Mouse (Mus musculus): ENCODE results near the gene Efcc1.

The Efcc1 gene

DNA sequence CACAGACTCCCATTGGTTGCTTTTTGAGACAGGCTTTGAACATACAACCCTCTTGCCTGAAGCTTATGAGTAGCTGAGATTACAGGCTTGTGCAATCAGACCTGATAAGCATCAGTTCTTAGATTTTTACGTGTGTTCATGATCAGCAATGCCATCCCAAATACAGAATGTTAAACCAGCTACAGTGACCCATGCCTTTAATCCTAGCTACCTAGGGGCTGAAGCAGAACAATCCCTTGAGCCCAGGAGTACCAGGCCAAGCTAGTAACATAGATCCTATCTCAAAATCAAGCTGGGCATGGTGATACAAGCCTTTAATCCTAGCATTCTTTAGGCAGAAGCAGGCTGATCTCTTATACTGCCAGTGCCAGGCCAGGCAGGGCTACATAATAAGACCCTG lies 73.4 kb downstream of the Efcc1 start:
- in situ Hi-C loops (cut with MseI, MboI), result no loop called here

DNA sequence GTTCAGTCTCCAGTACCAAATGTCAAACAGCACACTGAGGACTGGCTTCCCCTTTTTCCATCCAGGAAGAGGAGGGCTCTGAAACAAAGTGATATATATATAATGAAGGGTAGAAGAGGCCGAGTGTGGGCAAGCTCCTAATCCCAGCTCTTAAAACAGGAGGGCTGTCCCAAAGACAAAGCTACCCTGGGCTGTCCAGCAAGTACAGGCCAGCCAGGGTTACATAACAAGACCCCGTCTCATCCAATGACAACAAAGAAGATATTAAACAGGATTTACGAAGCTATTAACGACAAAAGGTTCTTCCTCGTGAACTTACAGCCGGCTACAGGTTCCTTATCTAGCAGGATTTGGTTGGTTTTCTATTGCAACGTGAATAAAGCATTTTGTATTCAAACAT lies 74.2 kb downstream of the Efcc1 start:
- in situ Hi-C loops (cut with MseI, MboI), result no loop called here

DNA sequence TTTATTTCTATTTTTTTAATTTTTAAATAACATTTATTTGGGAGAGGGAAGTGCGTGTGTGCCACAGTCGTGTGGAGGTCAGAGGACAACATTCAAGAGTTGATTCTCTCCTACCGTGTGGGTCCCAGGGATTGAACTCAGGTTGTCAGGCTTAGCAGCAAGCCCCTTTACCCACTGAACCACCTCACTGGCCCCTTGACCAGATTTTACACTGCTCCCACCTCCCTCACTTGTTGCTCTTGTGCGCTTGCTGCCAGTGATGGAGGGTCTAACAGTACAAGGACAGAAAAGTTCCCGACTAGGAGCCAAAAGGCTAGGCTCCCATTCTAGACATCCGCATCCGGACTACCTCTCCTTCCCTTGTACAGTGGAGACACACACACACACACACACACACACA lies 74.8 kb downstream of the Efcc1 start:
- in situ Hi-C loops (cut with MseI, MboI), result no loop called here

All from mouse trophoblast stem cell (cell line).